Mouse (Mus musculus) right cerebral cortex, postnatal 4 days (tissue): ENCODE measurements at regions not wholly inside any gene's neighbourhood (a gene's known extent, or its start where the extent isn't known, plus 50 kb on each side); places are given as distances from the start of the nearest gene placed in this dataset.

Source experiments
- DNase-seq: peaks from one replicate; pipeline ENCODE4 v3.0.0-alpha.2; 2022

- no peak for DNase-seq
Measured at GRCm38 (mm10) chr1:186501726-186502125, 204.1 kb downstream of the Tgfb2 start.

GRCm38 (mm10) chr1:186497872-186498271 lies 207.9 kb downstream of the Tgfb2 start:
- no peak for DNase-seq

GRCm38 (mm10) chr1:186497333-186497732 lies 208.5 kb downstream of the Tgfb2 start:
- DNase-seq, result no peak

GRCm38 (mm10) chr1:186494411-186494783 lies 211.4 kb downstream of the Tgfb2 start:
- DNase-seq, result no peak

- DNase-seq, result no peak
Measured at GRCm38 (mm10) chr1:186493664-186494410, 212.0 kb downstream of the Tgfb2 start.

- no peak for DNase-seq
Measured at GRCm38 (mm10) chr1:186482177-186482576, 223.6 kb downstream of the Tgfb2 start.

GRCm38 (mm10) chr1:186480019-186480418 lies 225.8 kb downstream of the Tgfb2 start:
- no peak for DNase-seq

- DNase-seq, result no peak
Measured at GRCm38 (mm10) chr1:186478428-186479238, 227.2 kb downstream of the Tgfb2 start.

GRCm38 (mm10) chr1:186474844-186475243 lies 230.9 kb downstream of the Tgfb2 start:
- peak; percentile 36 for DNase-seq

- no peak for DNase-seq
Measured at GRCm38 (mm10) chr1:186474385-186474784, 231.4 kb downstream of the Tgfb2 start.

GRCm38 (mm10) chr1:186472955-186473354 lies 232.8 kb downstream of the Tgfb2 start:
- peak; percentile 12 for DNase-seq

GRCm38 (mm10) chr1:186465526-186465925 lies 240.3 kb downstream of the Tgfb2 start:
- DNase-seq, result no peak

- DNase-seq, result no peak
Measured at GRCm38 (mm10) chr1:186460742-186461141, 245.0 kb downstream of the Tgfb2 start.

- DNase-seq, result no peak
Measured at GRCm38 (mm10) chr1:186458099-186458637, 247.6 kb downstream of the Tgfb2 start.

GRCm38 (mm10) chr1:186457098-186457497 lies 248.7 kb downstream of the Tgfb2 start:
- DNase-seq, result no peak

GRCm38 (mm10) chr1:186456131-186456530 lies 249.7 kb downstream of the Tgfb2 start:
- DNase-seq, result no peak

- DNase-seq, result no peak
Measured at GRCm38 (mm10) chr1:186455177-186455660, 250.6 kb downstream of the Tgfb2 start.

- no peak for DNase-seq
Measured at GRCm38 (mm10) chr1:186454393-186455085, 251.2 kb downstream of the Tgfb2 start.

- no peak for DNase-seq
Measured at GRCm38 (mm10) chr1:186448841-186449650, 256.7 kb downstream of the Tgfb2 start.

GRCm38 (mm10) chr1:186447521-186447920 lies 258.3 kb downstream of the Tgfb2 start:
- no peak for DNase-seq

GRCm38 (mm10) chr1:186444701-186445131 lies 261.1 kb downstream of the Tgfb2 start:
- DNase-seq, result no peak

- no peak for DNase-seq
Measured at GRCm38 (mm10) chr1:186442160-186442559, 263.6 kb downstream of the Tgfb2 start.
